Mouse (Mus musculus): ENCODE measurements around the gene Neurl1a. TPM values are rescaled to one million over a fixed set of nuclear protein-coding genes. Genes with fewer than 3 reads are reported as not detected.
A peak's percentile ranks its signal among the peaks of the same experiment; 100 is the strongest.

Neurl1a gene
- total and polyA plus RNA-seq, 3 experiments: 0.03 TPM; not detected in 2

DNA sequence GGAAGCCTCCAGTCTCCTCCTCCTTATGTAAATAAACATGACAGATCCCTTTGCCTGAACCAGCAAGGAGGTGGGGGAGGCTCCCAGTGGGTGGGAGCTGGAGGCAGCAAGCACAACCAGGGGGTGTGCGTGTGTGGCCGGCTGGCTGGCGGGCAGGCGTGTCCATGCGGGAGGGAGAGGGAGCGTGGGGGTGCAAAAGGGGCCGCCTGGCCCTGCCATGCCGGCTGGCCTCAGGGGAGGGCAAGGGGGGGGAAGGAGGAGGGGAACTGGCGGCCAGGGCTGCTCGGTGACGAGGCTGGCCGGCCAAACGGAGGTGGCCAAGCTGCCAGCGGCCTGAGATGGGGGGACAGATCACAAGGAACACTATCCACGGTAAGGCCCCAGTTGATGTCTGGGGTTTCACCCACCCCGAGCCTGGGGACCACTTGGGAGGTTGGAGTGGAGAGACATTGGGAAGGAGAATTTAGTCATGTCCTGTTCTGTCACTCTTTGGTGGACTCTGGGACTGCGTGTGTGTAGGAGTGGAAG, 50.2 kb downstream of the Neurl1a start:
- H3K4me3 ChIP-seq (ENCODE audit: control insufficient read depth in 1 of 2, insufficient read depth in 1 of 2, low read depth in 2 of 2, low read length in 2 of 2): no peak overlapping the region
- H3K4me1 ChIP-seq (ENCODE audit: control insufficient read depth in 1 of 2, insufficient read depth in 2 of 2, low read length in 2 of 2): no peaks in the 10 kb centered on the region
- DNase-seq (ENCODE audit: low read depth, low spot score): no peak
- H3K36me3 ChIP-seq (ENCODE audit: control insufficient read depth in 1 of 2, insufficient read depth in 2 of 2, low read length in 2 of 2): no peaks in the 10 kb centered on the region
- no peaks in the 10 kb centered on the region for H3K9me3 ChIP-seq (replicated peaks; ENCODE audit: insufficient read depth, low read length)
- TF ChIP-seq ZC3H11A (IDR thresholded peaks at IDR 0.05; ENCODE audit: low read depth, low read length) (no peak), RAD21 (IDR thresholded peaks at IDR 0.05; ENCODE audit: low read depth, low read length) (no peak), SMC3 (IDR thresholded peaks at IDR 0.05; ENCODE audit: low read depth, low read length) (no peak), NELFE (IDR thresholded peaks at IDR 0.05; ENCODE audit: low read depth, low read length) (no peak)
- H3K79me2 ChIP-seq (ENCODE audit: control insufficient read depth, insufficient read depth, low read length, poor library complexity): no peaks in the 10 kb centered on the region
- H3K27ac ChIP-seq (ENCODE audit: control insufficient read depth, low read depth, low read length): no peak overlapping the region
- no peak overlapping the region for H3K9ac ChIP-seq (ENCODE audit: control insufficient read depth, low read depth, low read length, poor library complexity, severe bottlenecking)
- H3K27me3 ChIP-seq (ENCODE audit: control insufficient read depth in 1 of 2, insufficient read depth in 2 of 2, low read length in 2 of 2): no peaks in the 10 kb centered on the region

- no peak for TF ChIP-seq SIN3A (IDR thresholded peaks at IDR 0.05; ENCODE audit: low read length)
- no peak for TF ChIP-seq UBTF (IDR thresholded peaks at IDR 0.05; ENCODE audit: borderline replicate concordance, insufficient read depth, low read depth, low read length)
- TF ChIP-seq POLR2AphosphoS2 (IDR thresholded peaks at IDR 0.05; ENCODE audit: low read length): no peak
- no peak for TF ChIP-seq USF1 (IDR thresholded peaks at IDR 0.05; ENCODE audit: low read depth, low read length)
- TF ChIP-seq ETS1 (IDR thresholded peaks at IDR 0.05; ENCODE audit: low read depth, low read length): no peak
- TF ChIP-seq KAT2A (conservative IDR thresholded peaks at IDR 0.05; ENCODE audit: low read depth, low read length): no peak
- no peak for TF ChIP-seq NELFE (IDR thresholded peaks at IDR 0.05; ENCODE audit: low read depth, low read length)
- TF ChIP-seq BHLHE40 (IDR thresholded peaks at IDR 0.05; ENCODE audit: borderline replicate concordance, low read depth, low read length): no peak
- no peak for TF ChIP-seq TBP (IDR thresholded peaks at IDR 0.05; ENCODE audit: low read depth, low read length)
- no peak for TF ChIP-seq EP300 (IDR thresholded peaks at IDR 0.05; ENCODE audit: low read depth in 1 of 2, low read length in 2 of 2)
- no peak for TF ChIP-seq USF2 (IDR thresholded peaks at IDR 0.05; ENCODE audit: borderline replicate concordance in 1 of 2, insufficient read depth in 1 of 2, low read depth in 1 of 2, low read length in 2 of 2)
- Histone ChIP-seq H3K27ac (ENCODE audit: control insufficient read depth, low read depth, low read length) (no peak overlapping the region), H3K79me2 (ENCODE audit: control insufficient read depth, insufficient read depth, low read length, poor library complexity) (no peaks in the 10 kb centered on the region), H3K9ac (ENCODE audit: control insufficient read depth, low read depth, low read length, poor library complexity, severe bottlenecking) (no peak overlapping the region), H3K4me3 (ENCODE audit: control insufficient read depth in 1 of 2, insufficient read depth in 1 of 2, low read depth in 2 of 2, low read length in 2 of 2) (no peak overlapping the region), H3K27me3 (ENCODE audit: control insufficient read depth in 1 of 2, insufficient read depth in 2 of 2, low read length in 2 of 2) (no peaks in the 10 kb centered on the region), H3K4me1 (ENCODE audit: control insufficient read depth in 1 of 2, insufficient read depth in 2 of 2, low read length in 2 of 2) (no peaks in the 10 kb centered on the region), H3K36me3 (ENCODE audit: control insufficient read depth in 1 of 2, insufficient read depth in 2 of 2, low read length in 2 of 2) (no peaks in the 10 kb centered on the region), H3K9me3 (replicated peaks; ENCODE audit: insufficient read depth, low read length) (no peaks in the 10 kb centered on the region)
- no peak for DNase-seq (ENCODE audit: low read depth, low spot score)
Observed at GRCm38 (mm10) chr19:47229461-47229860, 50.8 kb downstream of the Neurl1a start.

DNA sequence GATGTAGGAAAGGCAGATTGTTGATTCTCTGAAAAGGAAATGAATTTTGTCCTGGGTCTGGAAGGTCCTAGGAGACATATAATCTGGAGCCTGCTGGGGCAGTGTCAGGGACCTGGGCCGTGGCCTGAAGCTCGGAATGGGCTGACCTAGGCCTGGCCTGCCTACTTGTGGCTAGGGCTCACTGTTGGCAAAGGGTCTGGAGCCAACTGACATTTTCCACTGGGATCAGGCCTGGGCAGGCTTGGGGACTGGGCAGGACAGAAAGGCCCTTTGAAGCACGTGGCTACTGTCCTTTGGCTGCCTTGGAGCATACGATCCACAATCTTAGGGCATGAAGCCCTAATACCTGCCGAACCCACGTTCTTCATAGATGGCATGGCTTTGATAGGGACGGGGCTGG, 51.5 kb downstream of the Neurl1a start:
- no peaks in the 10 kb centered on the region for H3K9me3 ChIP-seq (replicated peaks; ENCODE audit: insufficient read depth, low read length)
- no peaks in the 10 kb centered on the region for H3K4me1 ChIP-seq (ENCODE audit: control insufficient read depth in 1 of 2, insufficient read depth in 2 of 2, low read length in 2 of 2)
- no peaks in the 10 kb centered on the region for H3K36me3 ChIP-seq (ENCODE audit: control insufficient read depth in 1 of 2, insufficient read depth in 2 of 2, low read length in 2 of 2)
- H3K27ac ChIP-seq (ENCODE audit: control insufficient read depth, low read depth, low read length): no peak overlapping the region
- no peak for DNase-seq (ENCODE audit: low read depth, low spot score)
- H3K27me3 ChIP-seq (ENCODE audit: control insufficient read depth in 1 of 2, insufficient read depth in 2 of 2, low read length in 2 of 2): no peaks in the 10 kb centered on the region
- no peak overlapping the region for H3K9ac ChIP-seq (ENCODE audit: control insufficient read depth, low read depth, low read length, poor library complexity, severe bottlenecking)
- no peak overlapping the region for H3K4me3 ChIP-seq (ENCODE audit: control insufficient read depth in 1 of 2, insufficient read depth in 1 of 2, low read depth in 2 of 2, low read length in 2 of 2)
- H3K79me2 ChIP-seq (ENCODE audit: control insufficient read depth, insufficient read depth, low read length, poor library complexity): no peaks in the 10 kb centered on the region
- no peak for TF ChIP-seq TBP (IDR thresholded peaks at IDR 0.05; ENCODE audit: low read depth, low read length)
- TF ChIP-seq ZKSCAN1 (IDR thresholded peaks at IDR 0.05; ENCODE audit: low read depth, low read length): no peak
- TF ChIP-seq EP300 (IDR thresholded peaks at IDR 0.05; ENCODE audit: low read depth in 1 of 2, low read length in 2 of 2): no peak
- peak; percentile 9; the same call in 1 of the 2 replicates for TF ChIP-seq TAL1 (IDR thresholded peaks at IDR 0.05; ENCODE audit: low read length)
- TF ChIP-seq HCFC1 (IDR thresholded peaks at IDR 0.05; ENCODE audit: low read depth, low read length): no peak
- no peak for TF ChIP-seq MAFK (IDR thresholded peaks at IDR 0.05; ENCODE audit: borderline replicate concordance, low read depth, low read length)
- no peak for TF ChIP-seq JUND (IDR thresholded peaks at IDR 0.05; ENCODE audit: low read depth, low read length)
- no peak for TF ChIP-seq CHD1 (IDR thresholded peaks at IDR 0.05; ENCODE audit: low read depth, low read length)

Measured in MEL (cell line).